Mouse (Mus musculus) lung, postnatal 0 days (tissue): ENCODE measurements around the gene Gm9376.

Experiments used
- CTCF ChIP-seq: IDR thresholded peaks from 2 replicates; pipeline ENCODE4 v1.5.1; 2016; ENCODE audit warnings: antibody characterized with exemption, mild to moderate bottlenecking
- EP300 ChIP-seq: IDR thresholded peaks from 2 replicates; pipeline ENCODE4 v1.6.1; 2016; ENCODE audit warnings: antibody characterized with exemption, mild to moderate bottlenecking, control low read depth

- TF ChIP-seq CTCF (no peak), EP300 (no peak)
Observed at GRCm38 (mm10) chr14:118239351-118239750, 27.4 kb upstream of the Gm9376 start.
